Mouse (Mus musculus): ENCODE data around the gene Slc38a2. TPM values are rescaled to one million over a fixed set of nuclear protein-coding genes. Genes with fewer than 3 reads are reported as not detected.
A peak's percentile ranks its signal among the peaks of the same experiment; 100 is the strongest.

The Slc38a2 gene
- polyA plus RNA-seq, 1 experiment from 2014 or later = 190 TPM

DNA sequence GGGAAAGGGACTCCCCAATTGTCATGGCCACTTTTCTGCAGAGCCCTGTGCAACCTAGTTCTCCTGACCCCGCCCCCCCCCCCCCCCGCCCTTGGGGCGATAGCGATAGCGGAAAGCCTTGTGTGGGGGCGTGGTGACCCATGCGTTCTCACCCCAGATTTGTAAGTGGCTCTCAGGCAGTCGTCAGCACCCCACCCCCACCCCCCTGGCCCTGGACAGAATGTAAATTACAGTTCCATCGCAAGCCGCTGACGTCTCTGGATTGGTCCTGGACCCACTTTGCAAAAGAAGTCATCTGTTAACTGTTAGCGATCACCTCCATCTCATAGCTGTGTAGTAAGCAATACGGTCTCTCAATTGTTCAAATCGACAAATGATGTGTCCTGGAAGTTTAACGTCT lies 52.2 kb downstream of the Slc38a2 start:
- Histone ChIP-seq H3K36me3 (no peaks in the 10 kb centered on the region), H3K9me3 (no peaks in the 10 kb centered on the region), H3K4me3 (no peak overlapping the region), H3K27me3 (no peaks in the 10 kb centered on the region), H3K27ac (replicated peaks) (no peak overlapping the region), H3K4me2 (replicated peaks) (no peak overlapping the region), H3K4me1 (peaks cover 10% of the 10 kb centered on the region), H3K9ac (replicated peaks) (no peak overlapping the region)
- 36% methylated on average over 15 of the region's 15 CpGs for WGBS
- no peak for ATAC-seq (ENCODE audit: low FRiP score, low read depth)

DNA sequence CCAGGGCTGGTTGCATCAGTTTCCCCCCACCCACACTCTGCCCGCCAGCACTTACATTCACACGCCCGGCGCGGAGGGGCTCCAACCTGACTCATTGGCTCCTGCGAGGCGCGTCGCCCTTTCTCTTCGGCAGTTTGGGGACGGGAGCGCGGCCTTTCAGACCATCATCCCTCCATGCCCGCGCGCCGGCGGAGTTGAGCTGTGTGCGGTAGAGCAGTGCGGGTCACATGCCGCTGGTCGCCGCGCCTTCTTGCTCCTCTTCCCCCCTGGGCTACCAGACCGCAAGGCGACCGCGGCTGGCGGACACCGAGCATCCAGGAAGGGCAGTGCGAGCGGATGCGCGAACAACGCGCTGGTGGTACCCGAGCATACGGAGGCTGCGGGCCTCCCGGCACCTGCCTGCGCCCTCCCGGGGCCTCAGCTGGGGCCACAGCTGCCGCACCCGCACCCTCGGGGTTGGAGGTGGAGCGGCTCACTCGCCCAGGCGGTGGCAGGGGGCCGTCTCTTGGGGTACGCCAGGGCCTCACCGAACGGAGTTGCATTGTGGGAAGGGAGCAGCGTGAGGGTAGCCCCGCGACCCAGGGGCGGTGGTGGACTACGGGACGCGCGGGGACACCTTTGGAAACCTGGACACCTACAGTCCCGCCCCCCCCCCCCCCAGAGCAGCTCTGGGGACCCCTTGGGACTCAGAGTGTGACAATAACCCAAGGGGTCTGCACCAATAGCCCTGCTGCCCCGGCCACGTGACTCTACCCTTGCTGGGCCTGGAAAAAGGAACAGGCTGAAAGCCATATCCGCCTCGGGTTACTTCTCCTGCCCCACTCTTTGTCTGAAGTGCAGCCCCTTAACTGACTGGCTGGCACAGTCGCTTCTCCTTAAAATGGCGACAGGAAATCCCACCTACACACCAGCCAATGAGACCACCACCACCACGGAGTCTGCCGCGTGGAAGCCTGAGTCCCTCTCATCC lies 56.8 kb downstream of the Slc38a2 start, which contains the start of gene Slc38a1:
Gene Slc38a1, minus strand, starts transcription at position 478 of the 970 bp plus-strand sequence.
- Histone ChIP-seq H3K4me1 (peaks cover 27% of the 10 kb centered on the region), H3K4me2 (replicated peaks) (peak within 1 kb of the TSS; percentile 66), H3K27ac (replicated peaks) (peak within 1 kb of the TSS; percentile 100), H3K36me3 (peaks cover 11% of the 10 kb centered on the region; the same call in 1 of the 2 replicates), H3K27me3 (no peaks in the 10 kb centered on the region), H3K4me3 (peak within 1 kb of the TSS; percentile 91), H3K9me3 (no peaks in the 10 kb centered on the region), H3K9ac (replicated peaks) (peak within 1 kb of the TSS; percentile 99)
- under 1% methylated on average over 58 of the region's 70 CpGs for WGBS
- ATAC-seq (ENCODE audit: low FRiP score, low read depth) = peak; percentile 84

DNA sequence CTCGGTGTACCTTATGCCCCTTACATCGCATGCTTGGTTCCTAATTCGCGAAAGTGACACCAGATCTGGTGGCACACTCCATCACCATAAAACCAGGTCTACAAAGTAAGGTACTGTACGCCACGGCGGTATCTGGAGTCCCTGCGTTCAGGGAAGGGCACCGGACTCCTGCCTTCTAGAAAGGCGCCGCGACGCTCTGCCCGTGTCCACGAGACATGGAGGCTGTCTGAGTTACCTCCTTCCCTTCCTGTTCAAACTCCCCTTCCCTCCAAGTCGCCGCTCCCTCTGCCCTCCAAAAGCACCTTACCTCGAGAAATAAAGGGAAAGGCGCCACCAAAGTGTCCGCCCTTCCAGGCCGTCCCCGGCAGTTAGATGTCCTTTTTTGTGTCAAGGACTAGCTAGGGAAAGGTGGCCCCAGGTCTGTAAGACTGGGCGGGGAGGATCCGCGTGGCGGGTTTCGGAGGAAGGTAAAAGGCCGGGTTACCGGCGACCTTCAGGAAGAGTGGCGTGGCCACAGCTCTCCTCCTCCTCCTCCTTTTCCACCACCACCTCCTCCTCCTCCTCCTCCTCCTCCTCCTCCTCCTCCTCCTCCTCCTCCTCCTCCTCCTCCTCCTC lies 57.6 kb downstream of the Slc38a2 start:
- H3K9ac ChIP-seq (replicated peaks) = peak overlapping the region; percentile 99
- peaks cover 19% of the 10 kb centered on the region for H3K36me3 ChIP-seq
- H3K27ac ChIP-seq (replicated peaks) = peak overlapping the region; percentile 100
- H3K9me3 ChIP-seq = no peaks in the 10 kb centered on the region
- under 1% methylated on average over 31 of the region's 31 CpGs for WGBS
- ATAC-seq (ENCODE audit: low FRiP score, low read depth) = 0 out of 2 replicates have a peak, but pooled peaks have one; percentile 1
- peaks cover 25% of the 10 kb centered on the region for H3K4me1 ChIP-seq
- peak overlapping the region; percentile 66 for H3K4me2 ChIP-seq (replicated peaks)
- H3K27me3 ChIP-seq = no peaks in the 10 kb centered on the region
- H3K4me3 ChIP-seq = peak overlapping the region; percentile 91

DNA sequence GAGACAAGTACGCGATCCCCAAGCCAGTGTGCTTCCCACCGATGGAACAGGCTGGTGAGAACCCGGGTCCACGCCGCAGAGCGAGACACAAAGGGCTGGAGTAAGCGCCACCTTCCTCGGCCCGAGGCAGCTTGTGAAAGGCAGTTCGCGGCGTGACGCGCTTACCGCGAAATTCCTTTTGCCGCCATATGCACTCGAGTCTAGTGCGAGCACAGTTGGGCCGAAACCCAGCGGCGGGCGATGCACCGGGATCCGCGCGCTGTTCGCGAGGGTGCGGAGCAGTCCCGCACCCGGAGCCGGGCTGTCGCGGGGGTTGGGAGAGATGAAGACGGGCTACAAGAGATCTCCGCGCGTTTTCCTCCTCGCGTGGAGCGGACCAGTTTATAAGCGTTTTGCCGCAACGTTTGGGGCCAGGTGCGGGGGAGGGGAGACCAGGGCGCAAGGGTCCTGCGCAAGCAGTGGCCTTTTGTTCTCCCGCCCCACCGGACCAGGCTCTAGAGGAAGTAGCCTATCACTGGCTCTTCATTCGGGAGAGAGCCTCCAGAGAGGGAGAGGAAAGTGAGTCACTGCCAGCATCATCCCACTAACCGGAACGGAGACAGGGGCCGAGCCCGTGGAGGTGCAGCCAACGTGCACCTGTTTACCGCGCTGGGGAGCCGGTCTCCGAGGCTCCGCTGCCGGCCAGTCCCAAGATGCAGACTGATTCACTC lies 58.3 kb downstream of the Slc38a2 start:
- peaks cover 25% of the 10 kb centered on the region for H3K4me1 ChIP-seq
- H3K4me2 ChIP-seq (replicated peaks) = peak overlapping the region; percentile 66
- H3K27me3 ChIP-seq = no peaks in the 10 kb centered on the region
- peak; percentile 78 for ATAC-seq (ENCODE audit: low FRiP score, low read depth)
- H3K4me3 ChIP-seq = peak overlapping the region; percentile 91
- peak overlapping the region; percentile 99 for H3K9ac ChIP-seq (replicated peaks)
- under 1% methylated on average over 62 of the region's 63 CpGs for WGBS
- peak overlapping the region; percentile 100 for H3K27ac ChIP-seq (replicated peaks)
- H3K9me3 ChIP-seq = peaks cover 2% of the 10 kb centered on the region; the same call in 1 of the 2 replicates
- peaks cover 24% of the 10 kb centered on the region for H3K36me3 ChIP-seq

DNA sequence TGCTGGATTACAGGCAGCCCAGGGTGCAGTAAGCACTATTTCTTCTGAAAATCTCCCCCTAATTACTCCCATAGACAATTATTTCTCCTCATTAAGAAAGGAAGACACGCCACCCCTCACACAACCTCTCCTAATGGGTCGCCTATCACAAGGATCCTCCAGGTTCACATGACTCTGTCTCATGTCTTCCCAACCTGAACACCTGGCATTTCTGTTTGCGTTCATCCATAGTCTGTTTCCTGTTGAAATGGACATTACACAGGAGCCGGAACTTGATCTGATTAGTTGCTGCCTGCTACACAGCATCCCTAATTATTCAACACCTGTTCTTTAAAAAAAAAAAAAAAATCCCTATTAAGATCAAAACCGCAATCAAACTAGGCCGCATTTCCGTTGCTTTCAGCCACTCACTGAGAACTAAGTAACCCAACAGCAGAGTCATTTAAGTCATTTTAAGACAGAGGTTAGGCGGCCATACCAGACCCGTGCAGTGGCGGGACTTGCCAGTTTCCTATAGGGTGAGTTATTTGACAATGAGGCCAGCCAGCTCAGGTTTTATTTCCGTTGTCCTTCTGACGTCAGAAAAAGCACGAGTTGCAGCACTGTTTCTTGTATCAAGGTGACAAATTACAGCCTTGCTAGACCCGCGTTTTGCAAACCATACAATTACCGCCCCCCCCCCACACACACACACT lies 59.1 kb downstream of the Slc38a2 start:
- Histone ChIP-seq H3K27ac (replicated peaks) (peak overlapping the region; percentile 100), H3K4me3 (peak overlapping the region; percentile 91), H3K4me2 (replicated peaks) (peak overlapping the region; percentile 66), H3K9me3 (peaks cover 6% of the 10 kb centered on the region), H3K36me3 (peaks cover 32% of the 10 kb centered on the region), H3K27me3 (no peaks in the 10 kb centered on the region), H3K9ac (replicated peaks) (peak overlapping the region; percentile 99), H3K4me1 (peaks cover 25% of the 10 kb centered on the region)
- ATAC-seq (ENCODE audit: low FRiP score, low read depth) = no peak
- WGBS = 7% methylated on average over 16 of the region's 16 CpGs

DNA sequence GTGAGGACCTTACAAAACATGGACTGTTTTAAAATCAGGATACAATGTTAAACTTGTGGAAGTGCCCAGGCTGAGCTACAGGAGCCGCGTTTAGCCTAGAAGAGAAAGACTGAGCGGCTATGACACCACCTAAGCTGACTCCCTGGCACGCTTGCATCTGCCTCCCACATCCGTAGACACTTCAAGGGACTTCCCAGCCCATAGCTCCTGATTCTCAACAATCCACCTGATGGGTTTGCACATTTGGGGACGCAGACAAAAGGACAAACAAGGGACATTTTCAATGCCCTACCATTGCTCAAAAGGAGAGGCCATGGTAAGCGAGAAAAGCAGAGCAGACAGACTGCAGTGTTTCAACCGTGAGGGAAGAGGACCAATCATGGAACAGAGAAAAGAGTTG lies 59.9 kb downstream of the Slc38a2 start:
- peak overlapping the region; percentile 66 for H3K4me2 ChIP-seq (replicated peaks)
- H3K27ac ChIP-seq (replicated peaks) = no peak overlapping the region; the same call in 1 of the 2 replicates
- peak overlapping the region; percentile 99 for H3K9ac ChIP-seq (replicated peaks)
- H3K4me1 ChIP-seq = peaks cover 25% of the 10 kb centered on the region
- no peaks in the 10 kb centered on the region for H3K27me3 ChIP-seq
- 69% methylated on average over 8 of the region's 8 CpGs for WGBS
- H3K4me3 ChIP-seq = peak overlapping the region; percentile 91
- H3K36me3 ChIP-seq = peaks cover 40% of the 10 kb centered on the region
- H3K9me3 ChIP-seq = peaks cover 12% of the 10 kb centered on the region
- no peak for ATAC-seq (ENCODE audit: low FRiP score, low read depth)

DNA sequence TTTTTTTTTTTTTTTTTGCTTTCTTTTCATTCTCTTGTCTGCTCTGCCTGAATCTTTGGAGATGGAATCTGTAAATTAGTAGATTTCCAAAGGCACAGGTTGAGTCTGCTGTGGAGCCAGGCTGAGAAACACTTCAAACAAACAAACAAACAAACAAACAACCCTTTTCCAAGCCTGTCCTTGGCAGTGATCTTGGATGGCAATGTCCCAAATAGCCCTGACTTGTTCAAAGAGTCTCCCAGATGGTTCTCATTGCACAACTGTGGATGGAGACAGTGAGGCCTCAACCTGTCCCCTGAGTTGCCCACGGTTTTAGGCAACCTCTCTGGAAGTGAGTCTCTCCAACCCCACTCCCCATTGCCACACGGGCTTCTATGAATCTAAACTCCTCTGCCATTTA lies 60.9 kb downstream of the Slc38a2 start:
- Histone ChIP-seq H3K9ac (replicated peaks) (no peak overlapping the region), H3K36me3 (peaks cover 48% of the 10 kb centered on the region), H3K27ac (replicated peaks) (no peak overlapping the region), H3K9me3 (peaks cover 18% of the 10 kb centered on the region), H3K4me1 (peaks cover 23% of the 10 kb centered on the region), H3K4me3 (no peak overlapping the region), H3K4me2 (replicated peaks) (peak overlapping the region; percentile 66; the same call in 1 of the 2 replicates), H3K27me3 (no peaks in the 10 kb centered on the region)
- 80% methylated on average over 2 of the region's 2 CpGs for WGBS
- no peak for ATAC-seq (ENCODE audit: low FRiP score, low read depth)

DNA sequence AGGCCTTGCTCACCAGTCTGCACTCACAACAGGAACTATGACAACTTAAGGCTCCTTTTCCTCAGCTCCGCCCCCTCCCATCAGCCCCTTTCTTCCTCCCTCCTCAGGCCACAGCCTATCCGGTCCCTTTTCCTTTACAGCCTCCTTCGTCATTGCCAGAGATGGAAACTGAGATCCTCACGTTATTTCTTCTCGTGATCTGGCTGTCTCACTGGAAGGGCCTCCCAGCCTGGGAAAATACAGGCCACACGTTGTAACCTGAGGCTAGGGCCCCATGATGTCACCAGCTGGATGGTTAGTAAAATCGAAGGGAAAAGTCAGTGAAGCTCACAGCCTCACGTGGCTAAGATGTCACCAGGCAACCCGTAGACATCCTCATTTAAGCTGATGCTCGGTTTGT lies 61.4 kb downstream of the Slc38a2 start:
- no peak for ATAC-seq (ENCODE audit: low FRiP score, low read depth)
- no peak overlapping the region for H3K4me3 ChIP-seq
- WGBS = 82% methylated on average over 10 of the region's 10 CpGs
- peak overlapping the region; percentile 13; the same call in 1 of the 2 replicates for H3K4me2 ChIP-seq (replicated peaks)
- H3K9ac ChIP-seq (replicated peaks) = no peak overlapping the region
- H3K9me3 ChIP-seq = peaks cover 21% of the 10 kb centered on the region
- H3K27ac ChIP-seq (replicated peaks) = no peak overlapping the region
- peaks cover 52% of the 10 kb centered on the region for H3K36me3 ChIP-seq
- H3K4me1 ChIP-seq = peaks cover 22% of the 10 kb centered on the region
- H3K27me3 ChIP-seq = no peaks in the 10 kb centered on the region

Other genes starting within 250 kb of the Slc38a2 start
- gene Scaf11, start 238.9 kb downstream of the Slc38a2 start, polyA plus RNA-seq (2016; fragmentation: Nextera tagmentation; extraction: Ambion mirVana) = 89.9 and 92.5 TPM in 2 replicates
- gene Slc38a1, start 56.8 kb downstream of the Slc38a2 start, polyA plus RNA-seq (2016; fragmentation: Nextera tagmentation; extraction: Ambion mirVana) = 149 and 150 TPM in 2 replicates

All from midbrain, embryonic 12.5 days (tissue).